In genomic region chr17:56365791-56366673, GRCm38 (mm10) we compare ENCODE assay signal across 9 mouse cellular contexts. TPM values are rescaled to one million over a fixed set of nuclear protein-coding genes. Genes with fewer than 3 reads are reported as not detected.
DNase-seq lines count a peak whose midpoint lies in the region; ATAC-seq lines count a peak whose summit lies in the region.
"Had no signal": no experiment of that assay in that cellular context is flagged by ENCODE, and none has a peak within 500 bp of the region (broad histone marks: within the 10 kb centered on the region; RNA-seq: fewer than 3 reads in every experiment).

No protein-coding gene starts in this region.

- no peaks in the 10 kb centered on the region for H3K27me3 ChIP-seq in heart, embryonic 10.5 days (ENCODE audit: insufficient read depth, poor library complexity, severe bottlenecking)
- H3K27me3 ChIP-seq in lung, embryonic 16.5 days (ENCODE audit: control insufficient read depth, insufficient read depth, low read depth, low read length), result no peaks in the 10 kb centered on the region
- no peaks in the 10 kb centered on the region for H3K27me3 ChIP-seq in intestine, embryonic 16.5 days (replicated peaks; ENCODE audit: control insufficient read depth, insufficient read depth, low read length)
- no peaks in the 10 kb centered on the region for H3K27me3 ChIP-seq in neural tube, embryonic 15.5 days (replicated peaks)

- peaks cover 65% of the 10 kb centered on the region for H3K36me3 ChIP-seq in heart, embryonic 10.5 days
- peaks cover 7% of the 10 kb centered on the region; the same call in 1 of the 2 replicates for H3K36me3 ChIP-seq in lung, embryonic 16.5 days (ENCODE audit: control insufficient read depth, insufficient read depth, low read length)
- H3K36me3 ChIP-seq in intestine, embryonic 16.5 days (ENCODE audit: control insufficient read depth, insufficient read depth, low read length), result no peaks in the 10 kb centered on the region
- H3K36me3 ChIP-seq in neural tube, embryonic 15.5 days, result peaks cover 43% of the 10 kb centered on the region

- no peak overlapping the region for H3K4me3 ChIP-seq in heart, embryonic 10.5 days
- H3K4me3 ChIP-seq in lung, embryonic 16.5 days (ENCODE audit: low read length), result no peak overlapping the region
- H3K4me3 ChIP-seq in intestine, embryonic 16.5 days (ENCODE audit: low read length), result no peak overlapping the region
- H3K4me3 ChIP-seq in neural tube, embryonic 15.5 days (replicated peaks), result no peak overlapping the region

- peaks cover 40% of the 10 kb centered on the region for H3K4me1 ChIP-seq in heart, embryonic 10.5 days
- H3K4me1 ChIP-seq in lung, embryonic 16.5 days (replicated peaks; ENCODE audit: control insufficient read depth, insufficient read depth, low read length), result peaks cover 8% of the 10 kb centered on the region
- peaks cover 8% of the 10 kb centered on the region for H3K4me1 ChIP-seq in intestine, embryonic 16.5 days (ENCODE audit: control insufficient read depth, insufficient read depth, low read length)
- peaks cover 70% of the 10 kb centered on the region for H3K4me1 ChIP-seq in neural tube, embryonic 15.5 days

- no peak overlapping the region for H3K4me2 ChIP-seq in lung, embryonic 16.5 days (ENCODE audit: low read depth, low read length)
- no peak overlapping the region for H3K4me2 ChIP-seq in intestine, embryonic 16.5 days (ENCODE audit: low read depth, low read length)
- H3K4me2 ChIP-seq in neural tube, embryonic 15.5 days, result no peak overlapping the region

- H3K9ac ChIP-seq in lung, embryonic 16.5 days (ENCODE audit: low read length), result no peak overlapping the region
- H3K9ac ChIP-seq in intestine, embryonic 16.5 days (ENCODE audit: low read depth, low read length), result no peak overlapping the region
- 0 out of 2 replicates have a peak overlapping the region, but pooled peaks have one; percentile 0 for H3K9ac ChIP-seq in neural tube, embryonic 15.5 days (replicated peaks)

- 61% methylated on average over 7 of the region's 7 CpGs for WGBS in heart, embryonic 10.5 days
- 38% methylated on average over 7 of the region's 7 CpGs for WGBS in lung, embryonic 16.5 days
- WGBS in intestine, embryonic 16.5 days, result 51% methylated on average over 7 of the region's 7 CpGs
- WGBS in neural tube, embryonic 15.5 days, result 23% methylated on average over 7 of the region's 7 CpGs

- DNase-seq in heart, embryonic 10.5 days (ENCODE audit: low spot score), result no peak
- no peak for DNase-seq in heart, postnatal 4 days
- DNase-seq in lung, adult 18-20 months, result no peak
- no peak for DNase-seq in gastrocnemius, adult 18-20 months (ENCODE audit: low spot score)
- DNase-seq in urinary bladder, adult 2 months (ENCODE audit: low spot score), result no peak
- DNase-seq: layer of hippocampus, postnatal 36 days had no signal

- H3K27ac ChIP-seq in heart, embryonic 10.5 days, result peak overlapping the region; percentile 67
- H3K27ac ChIP-seq in lung, embryonic 16.5 days (ENCODE audit: low read length), result peak overlapping the region; percentile 74
- H3K27ac ChIP-seq in intestine, embryonic 16.5 days (ENCODE audit: low read length), result peak overlapping the region; percentile 49; the same call in 1 of the 2 replicates
- H3K27ac ChIP-seq in neural tube, embryonic 15.5 days (replicated peaks), result peak overlapping the region; percentile 77

- ATAC-seq in lung, embryonic 16.5 days (ENCODE audit: low read depth), result peak; percentile 66
- peak; percentile 38; the same call in 1 of the 2 replicates for ATAC-seq in intestine, embryonic 16.5 days
- peak; percentile 65 for ATAC-seq in neural tube, embryonic 15.5 days (ENCODE audit: low FRiP score)

- H3K9me3 ChIP-seq in heart, embryonic 10.5 days, result no peaks in the 10 kb centered on the region
- H3K9me3 ChIP-seq in lung, embryonic 16.5 days (ENCODE audit: control insufficient read depth, low read length), result no peaks in the 10 kb centered on the region
- no peaks in the 10 kb centered on the region for H3K9me3 ChIP-seq in intestine, embryonic 16.5 days (ENCODE audit: control insufficient read depth, low read length)
- no peaks in the 10 kb centered on the region for H3K9me3 ChIP-seq in neural tube, embryonic 15.5 days (replicated peaks)

RNA-seq across cellular contexts. Expression of gene Kdm4b, which starts 40.2 kb away (rescaled TPM):
- polyA plus RNA-seq in heart, embryonic 10.5 days (2016; fragmentation: Nextera tagmentation; extraction: Ambion mirVana), result 34.6 and 35.6 TPM in 2 replicates
- total RNA-seq in heart, postnatal 4 days (2021), result 10 to 100 TPM; 38.9 to 40.5 TPM
- polyA plus RNA-seq in lung, embryonic 16.5 days (2015; fragmentation: Nextera tagmentation; extraction: Ambion mirVana), result 26.6 and 28.4 TPM in 2 replicates
- 21.3 and 22.5 TPM in 2 replicates for polyA plus RNA-seq in intestine, embryonic 16.5 days (2015; fragmentation: Nextera tagmentation; extraction: Ambion mirVana)
- 59.1 and 65.2 TPM in 2 replicates for polyA plus RNA-seq in neural tube, embryonic 15.5 days (2015; fragmentation: Nextera tagmentation; extraction: Ambion mirVana)
- 10 to 100 TPM; 20.1 to 23.1 TPM for total RNA-seq in gastrocnemius, adult 18-20 months (2021)
- polyA plus RNA-seq in urinary bladder, adult 2 months (2012; rRNA removed), result 23.7 and 31.1 TPM in 2 replicates
